Mouse (Mus musculus) right cerebral cortex, postnatal 4 days (tissue): ENCODE measurements at regions not wholly inside any gene's neighbourhood (a gene's known extent, or its start where the extent isn't known, plus 50 kb on each side); places are given as distances from the start of the nearest gene placed in this dataset.
"Not testable (repeated sequence)": the region's sequence is repeated elsewhere in the genome, so short reads cannot be mapped to it uniquely, and the experiment has no call there.

Experiments
- DNase-seq: peaks from one replicate; pipeline ENCODE4 v3.0.0-alpha.2; 2022

DNA sequence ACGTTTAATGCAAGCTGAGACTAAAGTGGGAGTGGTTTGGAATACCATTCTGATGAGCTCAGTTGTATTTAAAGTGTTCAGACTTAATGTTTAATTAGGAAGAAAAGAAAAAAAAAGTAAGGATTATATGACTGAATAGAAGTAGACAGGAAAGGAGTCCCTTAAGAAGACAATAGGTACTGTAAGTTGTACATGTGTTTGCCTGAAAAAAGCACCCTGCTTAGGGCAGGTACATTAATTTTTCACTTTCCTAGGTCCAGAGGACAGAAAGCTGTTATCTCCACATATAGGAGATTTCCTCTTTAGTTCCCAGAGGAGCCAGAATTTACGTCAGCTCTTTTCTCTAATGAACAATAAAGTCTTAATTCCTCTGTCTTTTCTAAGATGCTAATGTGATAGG is 58.5 kb downstream of the Olfr987 start:
- DNase-seq: no peak

DNA sequence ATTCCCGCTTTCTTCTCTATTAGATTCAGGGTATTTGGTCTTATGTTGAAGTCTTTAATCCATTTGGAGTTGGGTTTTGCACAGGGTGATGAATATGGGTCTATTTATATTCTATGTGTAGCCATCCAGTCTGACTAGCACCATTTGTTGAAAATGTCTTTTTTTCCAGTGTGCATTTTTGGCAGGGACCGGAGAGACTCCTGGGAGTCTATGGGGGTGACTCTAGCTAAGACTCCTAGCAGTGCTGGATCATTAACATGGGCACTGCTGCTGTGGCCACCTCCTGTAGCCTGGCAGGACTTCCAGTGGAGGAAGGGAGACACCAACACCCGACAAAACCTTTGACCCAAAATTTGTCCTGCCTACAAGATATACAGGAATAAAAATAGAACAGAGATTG is 61.0 kb downstream of the Olfr987 start:
- DNase-seq: no peak

DNA sequence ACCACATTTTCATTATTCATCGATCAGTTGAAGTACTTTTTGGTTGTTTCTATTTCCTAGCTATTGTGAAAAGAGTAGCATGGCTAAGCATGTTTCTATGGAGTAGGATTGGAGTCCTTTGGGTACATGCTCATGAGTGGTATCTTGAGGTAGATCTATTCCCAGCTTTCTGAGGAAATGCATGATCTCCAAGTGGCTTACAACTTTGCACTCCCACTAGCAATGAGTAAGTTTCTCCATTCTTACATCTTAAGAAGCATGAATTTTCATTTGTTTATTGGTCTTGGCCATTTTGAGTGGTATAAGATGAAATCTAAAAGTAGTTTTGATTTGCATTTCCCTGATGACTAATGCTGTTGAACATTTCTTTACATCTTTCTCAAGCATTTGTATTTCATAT is 61.7 kb downstream of the Olfr987 start:
- no peak for DNase-seq

DNA sequence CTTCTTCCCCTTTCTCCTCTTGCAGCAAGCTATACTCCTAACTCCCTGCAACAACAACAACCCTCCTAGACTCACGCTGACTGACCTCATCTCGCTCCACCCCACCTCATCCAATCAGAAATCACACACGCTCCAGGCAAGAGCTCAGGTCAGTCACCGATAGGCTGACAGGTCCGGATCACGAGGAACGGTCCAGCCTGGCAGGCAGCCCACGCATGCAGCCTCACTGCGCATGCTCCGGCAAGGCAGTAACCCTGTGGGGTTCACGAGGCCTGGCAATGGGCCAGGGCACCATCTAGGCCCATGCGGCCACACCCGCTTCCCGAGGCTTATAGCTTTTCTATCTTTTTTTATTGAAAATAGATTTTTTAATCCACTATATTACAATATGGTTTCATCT is 69.8 kb upstream of the Lrrc55 start:
- not testable (repeated sequence) for DNase-seq

DNA sequence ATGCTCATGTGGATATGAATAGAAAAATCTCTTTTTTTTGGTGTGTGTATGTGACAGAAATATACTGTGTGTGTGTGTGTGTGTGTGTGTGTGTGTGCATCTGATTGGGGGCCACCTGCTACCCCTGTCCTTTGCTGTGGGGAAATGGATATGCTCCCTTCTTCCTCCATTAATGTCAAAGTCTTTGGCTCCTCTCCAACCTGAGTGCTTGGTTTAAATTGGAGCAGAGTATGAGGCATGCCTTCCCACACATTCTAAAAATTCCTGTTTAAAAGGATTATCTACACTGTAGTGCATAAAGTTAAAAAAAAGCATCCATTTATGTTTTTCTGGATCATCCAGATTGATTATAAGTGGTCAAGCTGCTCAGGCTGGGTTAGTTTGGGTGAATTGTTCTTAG is 68.7 kb upstream of the Lrrc55 start:
- DNase-seq: no peak

DNA sequence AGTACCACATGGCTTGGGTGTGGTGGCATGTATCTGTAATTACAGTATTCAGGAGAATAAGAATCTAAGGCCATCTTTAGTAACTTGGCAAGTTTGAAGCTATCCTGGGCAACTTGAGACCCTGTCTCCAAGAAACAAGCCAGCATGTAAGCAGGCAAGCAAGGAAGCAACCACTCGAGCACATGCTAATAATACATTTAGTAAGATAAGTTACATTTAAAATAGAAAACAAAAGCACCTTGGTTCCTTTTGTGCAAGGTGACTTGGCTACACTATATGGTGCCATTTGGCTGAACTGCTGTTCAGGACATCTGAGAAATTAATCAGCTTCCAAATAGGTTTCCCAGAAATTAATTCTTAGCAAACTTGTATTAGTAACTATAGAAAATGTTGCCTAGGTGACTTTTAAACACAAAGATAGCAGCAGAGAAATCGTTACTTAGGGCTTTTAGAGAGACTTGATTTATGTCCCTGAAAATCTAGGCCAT is 68.1 kb upstream of the Lrrc55 start:
- DNase-seq: no peak

DNA sequence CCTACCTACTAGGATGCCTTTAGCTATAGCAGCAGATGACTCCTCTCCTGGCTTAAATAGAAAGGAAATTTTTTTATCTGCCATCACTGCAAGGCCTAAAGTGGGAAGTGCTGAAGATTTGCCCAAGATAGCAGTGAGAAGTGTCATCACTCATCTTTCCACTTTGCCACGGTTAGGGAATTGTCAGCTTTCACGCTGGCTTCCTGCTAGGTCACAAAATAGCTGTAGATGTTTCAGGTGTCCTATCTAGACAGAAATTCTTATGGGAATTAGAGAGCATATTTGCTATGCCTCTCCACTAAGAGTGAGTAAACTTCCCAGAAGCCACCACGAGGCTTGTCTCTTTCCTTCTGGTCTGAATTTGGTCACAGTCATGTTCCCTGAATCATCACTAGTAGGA is 60.4 kb upstream of the Lrrc55 start:
- no peak for DNase-seq

DNA sequence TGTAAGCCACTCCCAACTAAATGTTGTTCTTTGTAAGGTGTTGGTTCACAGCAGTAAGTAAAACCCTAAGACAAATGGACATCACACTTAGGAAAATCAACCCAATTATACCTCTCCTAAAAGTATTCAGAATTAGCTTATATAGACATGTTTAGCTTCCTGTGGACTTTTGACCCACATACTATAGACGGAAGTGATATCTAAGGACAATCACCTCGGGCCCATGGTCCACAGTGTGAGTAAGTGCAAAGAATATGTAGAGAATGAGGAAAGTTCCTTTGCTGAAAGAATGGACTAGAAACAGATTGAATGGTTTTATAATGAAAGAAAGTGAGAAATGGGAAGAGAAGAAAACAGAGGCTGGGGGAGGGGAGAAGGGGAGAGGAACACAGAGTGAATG is 58.6 kb upstream of the Lrrc55 start:
- DNase-seq: no peak

DNA sequence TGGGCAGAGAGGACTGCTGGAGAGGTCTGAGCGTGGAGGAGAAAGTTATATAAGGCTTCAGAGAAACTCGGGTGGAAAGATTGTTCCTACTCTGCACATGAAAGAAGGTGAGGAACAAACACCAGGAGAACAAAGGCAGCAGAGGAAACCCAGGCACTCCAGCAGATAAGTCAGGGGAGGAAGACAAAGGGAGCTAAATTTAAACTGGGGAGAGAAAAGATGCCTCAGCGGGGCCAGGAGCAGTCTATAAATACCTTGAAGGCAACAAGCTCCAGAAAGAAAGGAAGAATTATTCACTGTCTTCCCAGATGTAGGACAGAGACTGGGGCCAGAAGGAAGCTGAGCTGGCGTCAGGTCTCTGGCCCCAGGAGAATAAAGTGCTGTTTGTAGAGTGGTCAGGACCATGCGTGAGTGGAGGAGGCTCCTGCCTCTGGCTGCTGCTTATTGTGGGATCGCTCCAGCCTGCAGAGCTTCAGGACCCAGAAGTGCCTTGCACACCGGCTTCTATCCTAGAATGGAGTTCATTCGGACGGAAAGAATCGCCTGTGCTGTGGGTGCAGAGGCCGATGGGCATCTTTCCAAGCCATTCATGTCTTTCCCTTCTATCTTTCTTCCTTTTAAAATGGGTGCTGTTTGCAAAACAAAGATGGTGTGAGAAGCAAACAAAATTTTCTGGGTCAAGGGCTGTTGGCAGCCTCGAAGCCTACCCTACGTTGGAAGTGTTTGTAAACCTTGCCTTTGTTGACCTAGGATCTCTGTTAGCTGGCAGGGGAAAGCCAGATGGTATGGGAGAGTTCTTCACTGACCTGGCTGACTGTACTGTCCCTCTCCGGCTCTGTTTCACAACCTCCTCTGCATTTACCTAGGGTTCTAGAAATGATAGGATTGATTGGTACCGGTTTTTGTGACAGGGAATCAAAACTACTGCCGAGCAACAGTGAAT is 55.6 kb upstream of the Lrrc55 start:
- peak; percentile 15 for DNase-seq

DNA sequence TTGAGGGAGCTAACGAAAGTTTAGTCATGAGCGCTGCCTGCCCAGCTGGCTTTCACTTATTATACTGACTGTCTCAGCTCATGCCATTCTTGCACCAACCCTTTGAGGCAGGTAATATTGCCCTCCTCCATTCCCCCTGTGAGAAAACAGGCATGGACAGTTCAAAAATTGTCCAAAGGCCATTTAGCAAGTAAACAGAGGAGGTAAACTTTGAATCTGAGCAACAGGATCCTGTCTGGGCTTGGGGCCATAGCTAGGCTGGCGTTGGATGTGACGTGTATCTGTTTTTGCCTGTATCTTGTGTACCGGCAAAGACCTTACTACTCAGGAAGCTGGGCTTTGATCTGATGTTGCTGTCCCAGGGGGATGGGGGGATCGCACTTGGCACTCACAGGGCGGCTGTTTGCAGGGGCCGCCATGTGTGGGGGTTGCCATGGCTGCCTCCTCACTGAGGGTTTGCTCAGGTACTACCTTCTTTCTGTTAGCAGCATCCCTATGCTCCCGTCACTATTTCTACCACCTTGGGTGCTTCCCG is 53.1 kb upstream of the Lrrc55 start:
- no peak for DNase-seq
